Mouse (Mus musculus): ENCODE results near the gene Adamtsl5. TPM values are rescaled to one million over a fixed set of nuclear protein-coding genes. Genes with fewer than 3 reads are reported as not detected.

The Adamtsl5 gene
- polyA plus RNA-seq, 1 experiment from 2014 or later, result 0.48 TPM

GRCm38 (mm10) chr10:80341491-80342304 lies 6.5 kb downstream of the Adamtsl5 start:
- peak; percentile 6; the same call in 1 of the 2 replicates for ATAC-seq
- H3K9ac ChIP-seq (ENCODE audit: low read length), result no peak overlapping the region
- H3K27ac ChIP-seq (ENCODE audit: low read depth, low read length), result no peak overlapping the region
- DNase-seq (ENCODE audit: low spot score), result no peak
- H3K27me3 ChIP-seq (replicated peaks; ENCODE audit: control insufficient read depth, insufficient read depth, low read length), result peaks cover 61% of the 10 kb centered on the region
- no peaks in the 10 kb centered on the region for H3K36me3 ChIP-seq (ENCODE audit: control insufficient read depth, insufficient read depth, low read length)
- no peaks in the 10 kb centered on the region for H3K9me3 ChIP-seq (replicated peaks; ENCODE audit: control insufficient read depth, low read length)
- H3K4me1 ChIP-seq (ENCODE audit: control insufficient read depth, insufficient read depth, low read length), result peaks cover 3% of the 10 kb centered on the region; the same call in 1 of the 2 replicates
- peak overlapping the region; percentile 24 for H3K4me3 ChIP-seq (ENCODE audit: low read depth, low read length)
- peak overlapping the region; percentile 50; the same call in 1 of the 2 replicates for H3K4me2 ChIP-seq (ENCODE audit: low read length)
- WGBS, result 3% methylated on average over 41 of the region's 47 CpGs

- Histone ChIP-seq H3K36me3 (ENCODE audit: control insufficient read depth, insufficient read depth, low read length) (no peaks in the 10 kb centered on the region), H3K9me3 (replicated peaks; ENCODE audit: control insufficient read depth, low read length) (no peaks in the 10 kb centered on the region), H3K9ac (ENCODE audit: low read length) (no peak overlapping the region), H3K27ac (ENCODE audit: low read depth, low read length) (no peak overlapping the region), H3K4me3 (ENCODE audit: low read depth, low read length) (no peak overlapping the region), H3K4me1 (ENCODE audit: control insufficient read depth, insufficient read depth, low read length) (peaks cover 3% of the 10 kb centered on the region; the same call in 1 of the 2 replicates), H3K27me3 (replicated peaks; ENCODE audit: control insufficient read depth, insufficient read depth, low read length) (peaks cover 59% of the 10 kb centered on the region), H3K4me2 (ENCODE audit: low read length) (no peak overlapping the region)
- no peak for ATAC-seq
- WGBS, result 14% methylated on average over 21 of the region's 21 CpGs
- DNase-seq (ENCODE audit: low spot score), result no peak
Measured at GRCm38 (mm10) chr10:80341026-80341425, 7.2 kb downstream of the Adamtsl5 start.

GRCm38 (mm10) chr10:80339941-80340750 lies 8.1 kb downstream of the Adamtsl5 start:
- Histone ChIP-seq H3K4me3 (ENCODE audit: low read depth, low read length) (no peak overlapping the region), H3K4me1 (ENCODE audit: control insufficient read depth, insufficient read depth, low read length) (peaks cover 3% of the 10 kb centered on the region; the same call in 1 of the 2 replicates), H3K4me2 (ENCODE audit: low read length) (no peak overlapping the region), H3K9me3 (replicated peaks; ENCODE audit: control insufficient read depth, low read length) (no peaks in the 10 kb centered on the region), H3K9ac (ENCODE audit: low read length) (no peak overlapping the region), H3K36me3 (ENCODE audit: control insufficient read depth, insufficient read depth, low read length) (no peaks in the 10 kb centered on the region), H3K27me3 (replicated peaks; ENCODE audit: control insufficient read depth, insufficient read depth, low read length) (peaks cover 51% of the 10 kb centered on the region), H3K27ac (ENCODE audit: low read depth, low read length) (no peak overlapping the region)
- 0 out of 2 replicates have a peak, but pooled peaks have one; percentile 36 for ATAC-seq
- 22% methylated on average over 19 of the region's 19 CpGs for WGBS
- peak; percentile 86 for DNase-seq (ENCODE audit: low spot score)

GRCm38 (mm10) chr10:80336263-80336662 lies 11.9 kb downstream of the Adamtsl5 start:
- H3K4me1 ChIP-seq (ENCODE audit: control insufficient read depth, insufficient read depth, low read length), result no peaks in the 10 kb centered on the region
- no peaks in the 10 kb centered on the region for H3K9me3 ChIP-seq (replicated peaks; ENCODE audit: control insufficient read depth, low read length)
- no peak for DNase-seq (ENCODE audit: low spot score)
- ATAC-seq, result no peak
- H3K36me3 ChIP-seq (ENCODE audit: control insufficient read depth, insufficient read depth, low read length), result no peaks in the 10 kb centered on the region
- no peak overlapping the region for H3K4me3 ChIP-seq (ENCODE audit: low read depth, low read length)
- peaks cover 14% of the 10 kb centered on the region for H3K27me3 ChIP-seq (replicated peaks; ENCODE audit: control insufficient read depth, insufficient read depth, low read length)
- H3K27ac ChIP-seq (ENCODE audit: low read depth, low read length), result no peak overlapping the region
- H3K4me2 ChIP-seq (ENCODE audit: low read length), result no peak overlapping the region
- WGBS, result 91% methylated on average over 12 of the region's 12 CpGs
- no peak overlapping the region for H3K9ac ChIP-seq (ENCODE audit: low read length)

GRCm38 (mm10) chr10:80332525-80332989 lies 15.7 kb downstream of the Adamtsl5 start:
- H3K4me1 ChIP-seq (ENCODE audit: control insufficient read depth, insufficient read depth, low read length), result peaks cover 11% of the 10 kb centered on the region
- H3K9ac ChIP-seq (ENCODE audit: low read length), result no peak overlapping the region
- H3K4me3 ChIP-seq (ENCODE audit: low read depth, low read length), result no peak overlapping the region
- no peaks in the 10 kb centered on the region for H3K36me3 ChIP-seq (ENCODE audit: control insufficient read depth, insufficient read depth, low read length)
- DNase-seq (ENCODE audit: low spot score) (no peak), ATAC-seq (no peak)
- H3K27me3 ChIP-seq (replicated peaks; ENCODE audit: control insufficient read depth, insufficient read depth, low read length), result peaks cover 7% of the 10 kb centered on the region; the same call in 1 of the 2 replicates
- no peak overlapping the region for H3K27ac ChIP-seq (ENCODE audit: low read depth, low read length)
- H3K9me3 ChIP-seq (replicated peaks; ENCODE audit: control insufficient read depth, low read length), result no peaks in the 10 kb centered on the region
- H3K4me2 ChIP-seq (ENCODE audit: low read length), result no peak overlapping the region
- 81% methylated on average over 5 of the region's 5 CpGs for WGBS

GRCm38 (mm10) chr10:80331636-80332524 lies 16.3 kb downstream of the Adamtsl5 start:
- H3K27ac ChIP-seq (ENCODE audit: low read depth, low read length), result no peak overlapping the region
- WGBS, result 83% methylated on average over 10 of the region's 10 CpGs
- peaks cover 11% of the 10 kb centered on the region for H3K4me1 ChIP-seq (ENCODE audit: control insufficient read depth, insufficient read depth, low read length)
- no peak overlapping the region for H3K4me2 ChIP-seq (ENCODE audit: low read length)
- H3K27me3 ChIP-seq (replicated peaks; ENCODE audit: control insufficient read depth, insufficient read depth, low read length), result peaks cover 7% of the 10 kb centered on the region; the same call in 1 of the 2 replicates
- H3K4me3 ChIP-seq (ENCODE audit: low read depth, low read length), result no peak overlapping the region
- H3K9ac ChIP-seq (ENCODE audit: low read length), result no peak overlapping the region
- no peaks in the 10 kb centered on the region for H3K36me3 ChIP-seq (ENCODE audit: control insufficient read depth, insufficient read depth, low read length)
- no peaks in the 10 kb centered on the region for H3K9me3 ChIP-seq (replicated peaks; ENCODE audit: control insufficient read depth, low read length)
- no peak for DNase-seq (ENCODE audit: low spot score)
- ATAC-seq, result no peak

GRCm38 (mm10) chr10:80330888-80331287 lies 17.3 kb downstream of the Adamtsl5 start:
- DNase-seq (ENCODE audit: low spot score) (no peak), ATAC-seq (no peak)
- Histone ChIP-seq H3K9me3 (replicated peaks; ENCODE audit: control insufficient read depth, low read length) (no peaks in the 10 kb centered on the region), H3K4me3 (ENCODE audit: low read depth, low read length) (no peak overlapping the region), H3K4me2 (ENCODE audit: low read length) (no peak overlapping the region), H3K36me3 (ENCODE audit: control insufficient read depth, insufficient read depth, low read length) (no peaks in the 10 kb centered on the region), H3K27me3 (replicated peaks; ENCODE audit: control insufficient read depth, insufficient read depth, low read length) (peaks cover 7% of the 10 kb centered on the region; the same call in 1 of the 2 replicates), H3K4me1 (ENCODE audit: control insufficient read depth, insufficient read depth, low read length) (peaks cover 11% of the 10 kb centered on the region), H3K9ac (ENCODE audit: low read length) (0 out of 2 replicates have a peak overlapping the region, but pooled peaks have one; percentile 46), H3K27ac (ENCODE audit: low read depth, low read length) (no peak overlapping the region)
- WGBS, result 63% methylated on average over 2 of the region's 2 CpGs

GRCm38 (mm10) chr10:80330084-80330483 lies 18.1 kb downstream of the Adamtsl5 start:
- Histone ChIP-seq H3K27me3 (replicated peaks; ENCODE audit: control insufficient read depth, insufficient read depth, low read length) (peaks cover 7% of the 10 kb centered on the region; the same call in 1 of the 2 replicates), H3K4me1 (ENCODE audit: control insufficient read depth, insufficient read depth, low read length) (peaks cover 11% of the 10 kb centered on the region), H3K9me3 (replicated peaks; ENCODE audit: control insufficient read depth, low read length) (no peaks in the 10 kb centered on the region), H3K4me3 (ENCODE audit: low read depth, low read length) (peak overlapping the region; percentile 40), H3K27ac (ENCODE audit: low read depth, low read length) (no peak overlapping the region), H3K4me2 (ENCODE audit: low read length) (peak overlapping the region; percentile 79), H3K9ac (ENCODE audit: low read length) (peak overlapping the region; percentile 46), H3K36me3 (ENCODE audit: control insufficient read depth, insufficient read depth, low read length) (no peaks in the 10 kb centered on the region)
- ATAC-seq (no peak), DNase-seq (ENCODE audit: low spot score) (no peak)
- 1% methylated on average over 40 of the region's 41 CpGs for WGBS
